Mouse (Mus musculus) bone marrow, adult 2 months (tissue): Measurements from ENCODE around the gene Trhde. TPM values are rescaled to one million over a fixed set of nuclear protein-coding genes. Genes with fewer than 3 reads are reported as not detected.

Experiments used
- H3K27ac ChIP-seq: fragments of 200-500 bp; 2 replicates; pipeline ENCODE4 v1.5.1; 2012; ENCODE audit warnings: low read depth, mild to moderate bottlenecking, control low read depth, inconsistent platforms, low read length; ENCODE audit not compliant: control insufficient read depth, poor library complexity, insufficient read depth
- H3K4me1 ChIP-seq: fragments of 200-500 bp; 2 replicates; pipeline ENCODE4 v1.6.1; 2011; ENCODE audit warnings: low read length; ENCODE audit not compliant: control insufficient read depth, insufficient read depth
- H3K4me3 ChIP-seq: fragments of 200-500 bp; replicated peaks from 2 replicates; pipeline ENCODE3; 2011; ENCODE audit warnings: mild to moderate bottlenecking, low read depth, low read length, control low read depth; ENCODE audit not compliant: control insufficient read depth
- CTCF ChIP-seq: fragments of 200-500 bp; IDR thresholded peaks from 2 replicates; pipeline ENCODE4 v1.5.1; 2011; ENCODE audit warnings: low read length, control low read depth; ENCODE audit not compliant: control insufficient read depth, insufficient read depth
- POLR2A ChIP-seq: fragments of 200-500 bp; IDR thresholded peaks from 2 replicates; pipeline ENCODE4 v1.6.1; 2011; ENCODE audit warnings: low read depth, mild to moderate bottlenecking, control low read depth, low read length, borderline replicate concordance; ENCODE audit not compliant: control insufficient read depth
- WGBS: fragments of 180-500 bp; shearing (Covaris S2); methylation state at CpG from one replicate; pipeline ENCODE4 v1.1.7; 2018; 5-methylcytosine and 5-hydroxymethylcytosine counted together
- polyA plus RNA-seq: library from polyadenylated mRNA; stranded (reverse); fragments of >200 nt; gene quantifications from 2 replicates; pipeline ENCODE4 v1.2.4, GENCODE M21; 2011; ENCODE audit warnings: low replicate concordance; ENCODE audit not compliant: missing spikeins, insufficient read depth, insufficient read length

Trhde gene
- polyA plus RNA-seq, 1 experiment = not detected

GRCm38 (mm10) chr10:114742755-114743705, 59.1 kb downstream of the Trhde start:
- Histone ChIP-seq H3K27ac (no peak overlapping the region), H3K4me1 (no peaks in the 10 kb centered on the region), H3K4me3 (no peak overlapping the region)
- 76% methylated on average over 15 of the region's 15 CpGs for WGBS
- TF ChIP-seq POLR2A (no peak), CTCF (no peak)

GRCm38 (mm10) chr10:114739916-114740315, 62.2 kb downstream of the Trhde start:
- H3K4me1 ChIP-seq = no peaks in the 10 kb centered on the region
- no peak overlapping the region for H3K4me3 ChIP-seq
- H3K27ac ChIP-seq = no peak overlapping the region
- TF ChIP-seq CTCF = no peak
- TF ChIP-seq POLR2A = no peak
- 81% methylated on average over 5 of the region's 5 CpGs for WGBS

- Histone ChIP-seq H3K27ac (no peak overlapping the region), H3K4me3 (no peak overlapping the region), H3K4me1 (no peaks in the 10 kb centered on the region)
- TF ChIP-seq CTCF (no peak), POLR2A (no peak)
- WGBS = 85% methylated on average over 2 of the region's 2 CpGs
Measured at GRCm38 (mm10) chr10:114737581-114737980, 64.5 kb downstream of the Trhde start.

GRCm38 (mm10) chr10:114736377-114736776, 65.7 kb downstream of the Trhde start:
- Histone ChIP-seq H3K27ac (no peak overlapping the region), H3K4me3 (no peak overlapping the region), H3K4me1 (no peaks in the 10 kb centered on the region)
- no peak for TF ChIP-seq POLR2A
- TF ChIP-seq CTCF = no peak
- 67% methylated on average over 3 of the region's 3 CpGs for WGBS

GRCm38 (mm10) chr10:114735678-114736077, 66.4 kb downstream of the Trhde start:
- Histone ChIP-seq H3K27ac (no peak overlapping the region), H3K4me3 (no peak overlapping the region), H3K4me1 (no peaks in the 10 kb centered on the region)
- WGBS = 51% methylated on average over 5 of the region's 5 CpGs
- TF ChIP-seq CTCF = no peak
- TF ChIP-seq POLR2A = no peak

- Histone ChIP-seq H3K4me3 (no peak overlapping the region), H3K4me1 (no peaks in the 10 kb centered on the region), H3K27ac (no peak overlapping the region)
- TF ChIP-seq CTCF (no peak), POLR2A (no peak)
- WGBS = 67% methylated on average over 2 of the region's 2 CpGs
Measured at GRCm38 (mm10) chr10:114735111-114735510, 67.0 kb downstream of the Trhde start.

- no peak overlapping the region for H3K27ac ChIP-seq
- TF ChIP-seq POLR2A (no peak), CTCF (no peak)
- 77% methylated on average over 2 of the region's 2 CpGs for WGBS
Measured at GRCm38 (mm10) chr10:114725591-114725990, 76.5 kb downstream of the Trhde start.

GRCm38 (mm10) chr10:114701791-114702190, 100.3 kb downstream of the Trhde start:
- Histone ChIP-seq H3K27ac (no peak overlapping the region), H3K4me1 (no peaks in the 10 kb centered on the region), H3K4me3 (no peak overlapping the region)
- no peak for TF ChIP-seq CTCF
- TF ChIP-seq POLR2A = no peak

More at GRCm38 (mm10) chr10:114725591-114725990, 76.5 kb downstream of the Trhde start:
- no peaks in the 10 kb centered on the region for H3K4me1 ChIP-seq
- no peak overlapping the region for H3K4me3 ChIP-seq
